Mouse (Mus musculus) layer of hippocampus, adult 9-10 months (tissue): Measurements from ENCODE around the gene Slc25a22.
A peak's percentile ranks its signal among the peaks of the same experiment; 100 is the strongest.
"Not testable (repeated sequence)": the region's sequence is repeated elsewhere in the genome, so short reads cannot be mapped to it uniquely, and the experiment has no call there.

Source experiments
- DNase-seq: peaks from one replicate; pipeline ENCODE4 v3.0.0; 2022; ENCODE audit warnings: low spot score

The Slc25a22 gene

GRCm38 (mm10) chr7:141413809-141414584 lies 23.7 kb downstream of the Slc25a22 start, which contains the start of gene Gatd1:
Gatd1 (minus strand) TSS chr7:141414136.
- DNase-seq = peak; percentile 94

- DNase-seq = no peak
These were observed 24.4 kb downstream of the Slc25a22 start for GRCm38 (mm10) chr7:141413331-141413730.

GRCm38 (mm10) chr7:141411667-141412066 lies 26.0 kb downstream of the Slc25a22 start:
- DNase-seq = no peak

GRCm38 (mm10) chr7:141410631-141411030 lies 27.1 kb downstream of the Slc25a22 start:
- DNase-seq = no peak

- peak; percentile 78 for DNase-seq
These were observed 28.9 kb downstream of the Slc25a22 start for GRCm38 (mm10) chr7:141408833-141409232.

- DNase-seq = not testable (repeated sequence)
These were observed 30.0 kb downstream of the Slc25a22 start for GRCm38 (mm10) chr7:141407670-141408069.

GRCm38 (mm10) chr7:141405466-141405865 lies 32.2 kb downstream of the Slc25a22 start:
- no peak for DNase-seq

- DNase-seq = no peak
These were observed 34.4 kb downstream of the Slc25a22 start for GRCm38 (mm10) chr7:141403305-141403704.

GRCm38 (mm10) chr7:141395348-141395747 lies 42.3 kb downstream of the Slc25a22 start:
- no peak for DNase-seq

GRCm38 (mm10) chr7:141394771-141395170 lies 42.9 kb downstream of the Slc25a22 start:
- DNase-seq = no peak

GRCm38 (mm10) chr7:141394158-141394557 lies 43.5 kb downstream of the Slc25a22 start:
- no peak for DNase-seq

- no peak for DNase-seq
These were observed 45.0 kb downstream of the Slc25a22 start for GRCm38 (mm10) chr7:141392552-141393222.

- DNase-seq = peak; percentile 95
These were observed 45.8 kb downstream of the Slc25a22 start, which contains the start of gene Taldo1 for GRCm38 (mm10) chr7:141391625-141392551. Taldo1 (plus strand) TSS chr7:141392199.

GRCm38 (mm10) chr7:141390326-141391259 lies 47.1 kb downstream of the Slc25a22 start:
- DNase-seq = no peak

- DNase-seq = no peak
These were observed 49.1 kb downstream of the Slc25a22 start for GRCm38 (mm10) chr7:141388487-141389109.

GRCm38 (mm10) chr7:141387807-141388486 lies 49.7 kb downstream of the Slc25a22 start:
- DNase-seq = no peak

GRCm38 (mm10) chr7:141381068-141381835 lies 56.4 kb downstream of the Slc25a22 start:
- DNase-seq = no peak
